Mouse (Mus musculus): ENCODE measurements at regions not wholly inside any gene's neighbourhood (a gene's known extent, or its start where the extent isn't known, plus 50 kb on each side); places are given as distances from the start of the nearest gene placed in this dataset.

DNA sequence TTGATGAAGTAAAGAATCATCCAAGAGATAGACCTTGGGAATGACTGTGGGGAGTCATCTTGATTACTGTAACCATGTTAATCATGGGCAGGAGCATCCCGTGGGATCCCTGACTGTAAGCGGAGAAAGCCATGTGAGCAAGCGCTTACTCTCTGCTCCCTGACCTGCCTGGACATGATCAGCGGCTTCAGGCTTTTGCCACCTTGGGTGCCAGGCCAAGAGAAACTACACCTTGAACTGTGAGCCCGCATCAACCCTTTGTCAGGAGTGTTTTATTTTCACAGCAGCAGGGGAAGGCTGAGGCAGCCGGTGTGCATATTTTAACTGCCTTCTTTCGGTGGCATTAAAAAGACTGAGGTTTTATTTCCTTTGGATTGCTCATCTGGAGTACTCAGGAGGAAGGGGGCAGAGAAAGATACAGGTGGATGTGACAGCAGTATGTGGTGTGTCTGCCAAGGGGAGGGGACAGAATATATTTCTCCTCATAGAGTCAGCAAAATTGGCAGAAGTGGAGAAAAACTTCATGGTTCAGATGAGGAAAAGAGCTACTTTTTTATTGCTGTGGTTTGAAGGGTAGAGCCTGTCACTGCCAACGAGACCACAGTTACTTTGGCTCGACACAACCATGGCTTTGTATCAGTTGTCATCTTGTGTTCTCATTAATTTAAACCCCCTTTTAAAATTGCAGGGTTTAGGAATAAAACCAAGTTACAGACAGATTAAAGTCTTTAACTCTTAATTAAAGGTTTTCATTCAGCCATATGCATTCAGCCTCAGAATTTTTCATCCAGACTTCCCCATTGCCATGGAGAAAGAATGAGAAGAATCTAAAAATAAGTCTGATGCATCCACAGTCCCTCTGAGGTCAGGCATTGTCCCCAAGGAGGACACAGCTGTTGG lies 208.1 kb upstream of the Ercc4 start:
- TF ChIP-seq CTCF (IDR thresholded peaks at IDR 0.05 in 2 of 3, conservative IDR thresholded peaks at IDR 0.05 in 1 of 3; ENCODE audit: control insufficient read depth in 1 of 3, insufficient read depth in 1 of 3, low read depth in 2 of 3, low read length in 3 of 3, poor library complexity in 1 of 3, severe bottlenecking in 1 of 3), result no peak
- TF ChIP-seq ZMIZ1 (IDR thresholded peaks at IDR 0.05; ENCODE audit: low read depth, low read length), result no peak
- TF ChIP-seq KAT2A (conservative IDR thresholded peaks at IDR 0.05; ENCODE audit: low read depth, low read length), result no peak
- no peak for TF ChIP-seq HCFC1 (IDR thresholded peaks at IDR 0.05; ENCODE audit: low read depth, low read length)
